Mouse (Mus musculus): ENCODE measurements around the gene Enc1.

Enc1 gene

DNA sequence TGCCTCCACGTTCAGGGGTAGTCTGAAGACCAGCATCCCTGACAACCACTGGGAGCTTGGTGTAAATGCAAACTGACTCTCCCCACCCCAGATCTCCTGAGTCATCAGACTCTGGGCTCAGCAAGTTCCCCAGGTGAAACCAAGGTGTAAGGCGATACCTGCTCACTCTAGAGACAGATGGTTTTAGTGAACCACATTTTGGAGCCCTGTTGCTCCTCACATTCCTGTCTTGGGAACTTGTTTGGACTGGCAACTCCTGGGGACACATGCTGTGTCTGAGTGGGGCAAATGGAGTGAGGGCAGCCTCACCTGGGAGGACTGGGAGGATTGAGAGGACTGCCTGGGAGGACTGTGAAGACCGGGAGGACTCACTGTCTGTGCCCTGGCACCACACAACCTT, 13.1 kb upstream of the Enc1 start:
- WGBS = 95% methylated on average over 3 of the region's 3 CpGs

DNA sequence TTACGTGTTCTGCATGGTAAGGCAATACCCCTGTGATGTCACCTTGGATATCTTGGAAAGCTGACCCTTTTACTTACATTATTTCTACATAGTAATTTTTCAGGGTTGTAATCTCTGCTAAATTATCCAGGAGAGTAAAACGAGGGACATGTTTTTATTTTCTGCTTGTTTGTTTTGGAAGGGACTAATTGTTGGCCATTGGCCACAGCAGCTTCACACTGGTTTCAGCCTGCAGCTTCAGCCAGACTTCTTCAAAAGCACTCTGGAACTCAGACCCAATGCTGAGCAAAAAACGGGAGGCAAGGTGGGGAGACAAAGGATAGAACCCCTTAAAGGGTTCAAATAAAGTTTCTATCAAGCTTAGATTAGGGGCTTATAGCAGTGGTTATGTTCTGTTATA, 10.8 kb upstream of the Enc1 start:
- WGBS = 71% methylated on average over 3 of the region's 3 CpGs

DNA sequence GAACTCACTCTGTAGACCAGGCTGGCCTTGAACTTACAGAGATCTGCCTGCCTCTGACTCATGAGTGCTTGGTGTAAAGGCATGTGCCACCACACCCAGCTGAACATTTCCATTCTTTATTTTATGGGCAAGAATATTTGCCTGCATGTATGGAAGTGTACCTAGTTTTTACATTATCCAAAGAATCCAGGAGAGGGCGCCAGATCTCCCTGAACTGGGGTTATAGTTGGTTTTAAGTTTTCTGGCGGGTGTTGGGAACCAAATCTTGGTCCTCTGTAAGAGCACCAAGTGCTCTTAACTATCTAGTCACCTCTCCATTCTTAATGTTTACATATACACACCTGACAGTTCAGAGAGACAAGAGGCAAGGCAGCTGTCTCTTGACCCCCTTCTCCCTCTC, 7.8 kb upstream of the Enc1 start:
- WGBS = 90% methylated on average over 2 of the region's 2 CpGs

DNA sequence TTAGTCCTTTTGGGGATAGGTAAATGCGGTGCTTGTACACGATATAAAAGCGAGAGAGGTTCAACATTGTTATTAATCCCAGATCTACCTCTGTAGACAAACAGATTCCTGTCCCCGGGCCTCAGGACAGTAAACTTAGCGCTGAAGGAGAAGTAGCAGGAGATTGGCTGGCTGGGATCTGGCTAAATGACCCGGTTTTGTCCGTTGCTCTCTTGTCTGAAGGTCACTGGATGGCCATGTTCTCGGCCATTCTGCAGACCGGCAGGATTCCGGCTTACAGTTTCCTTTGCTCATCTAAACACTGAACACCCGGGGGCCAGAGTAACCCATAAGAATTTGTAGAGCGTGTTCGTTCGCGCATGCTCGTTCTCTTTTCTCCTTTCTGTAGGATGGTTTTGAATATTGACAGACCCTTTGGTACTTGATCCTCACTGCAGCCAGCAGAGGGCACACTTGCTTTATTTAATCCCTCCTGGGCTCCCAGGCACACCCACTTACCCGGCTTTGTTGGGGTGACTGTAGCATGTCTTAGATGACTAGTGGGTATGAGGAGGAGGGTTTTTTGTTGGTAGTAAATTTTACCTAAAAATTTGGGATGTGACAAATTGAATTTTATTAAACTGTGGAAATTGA, 6.0 kb upstream of the Enc1 start:
- 17% methylated on average over 17 of the region's 17 CpGs for WGBS

DNA sequence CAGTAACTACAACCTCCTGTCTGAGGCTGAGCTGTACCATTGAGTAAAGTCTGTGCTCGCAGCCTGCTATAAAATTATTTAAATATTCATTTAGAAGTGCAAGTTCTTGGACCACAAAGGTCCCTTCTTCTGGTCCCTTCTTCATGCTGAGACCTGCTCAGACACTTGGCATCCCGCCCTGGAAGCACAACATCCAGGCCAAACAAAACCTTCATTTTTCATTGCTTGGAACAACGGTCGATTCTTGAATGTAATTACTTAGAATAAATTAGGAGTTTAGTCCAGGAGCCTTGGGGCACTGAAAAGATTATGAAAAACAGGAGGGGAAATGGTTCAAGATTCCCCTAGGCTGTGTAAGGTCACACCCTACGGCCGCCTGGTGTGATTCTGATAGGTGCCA, 5.0 kb upstream of the Enc1 start:
- WGBS = 66% methylated on average over 6 of the region's 6 CpGs

DNA sequence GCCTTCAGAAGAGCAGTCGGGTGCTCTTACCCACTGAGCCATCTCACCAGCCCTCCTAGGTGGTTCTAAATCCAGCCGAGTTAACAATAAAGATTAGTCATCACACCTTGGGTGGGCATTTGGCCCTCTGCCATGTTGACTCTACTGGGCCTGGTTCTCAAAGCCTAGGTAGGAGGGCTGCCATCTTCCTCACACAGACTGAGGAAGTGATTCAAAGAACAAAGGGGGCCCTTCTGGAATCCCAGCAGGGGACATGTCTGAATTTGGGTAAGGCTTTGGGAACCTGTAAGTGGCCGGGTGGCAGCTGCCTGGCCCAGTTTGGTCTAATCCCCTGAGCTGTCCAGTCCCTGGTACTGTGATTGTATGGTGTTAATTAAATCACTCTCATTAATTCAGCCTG, 3.2 kb upstream of the Enc1 start:
- WGBS = 62% methylated on average over 3 of the region's 3 CpGs

DNA sequence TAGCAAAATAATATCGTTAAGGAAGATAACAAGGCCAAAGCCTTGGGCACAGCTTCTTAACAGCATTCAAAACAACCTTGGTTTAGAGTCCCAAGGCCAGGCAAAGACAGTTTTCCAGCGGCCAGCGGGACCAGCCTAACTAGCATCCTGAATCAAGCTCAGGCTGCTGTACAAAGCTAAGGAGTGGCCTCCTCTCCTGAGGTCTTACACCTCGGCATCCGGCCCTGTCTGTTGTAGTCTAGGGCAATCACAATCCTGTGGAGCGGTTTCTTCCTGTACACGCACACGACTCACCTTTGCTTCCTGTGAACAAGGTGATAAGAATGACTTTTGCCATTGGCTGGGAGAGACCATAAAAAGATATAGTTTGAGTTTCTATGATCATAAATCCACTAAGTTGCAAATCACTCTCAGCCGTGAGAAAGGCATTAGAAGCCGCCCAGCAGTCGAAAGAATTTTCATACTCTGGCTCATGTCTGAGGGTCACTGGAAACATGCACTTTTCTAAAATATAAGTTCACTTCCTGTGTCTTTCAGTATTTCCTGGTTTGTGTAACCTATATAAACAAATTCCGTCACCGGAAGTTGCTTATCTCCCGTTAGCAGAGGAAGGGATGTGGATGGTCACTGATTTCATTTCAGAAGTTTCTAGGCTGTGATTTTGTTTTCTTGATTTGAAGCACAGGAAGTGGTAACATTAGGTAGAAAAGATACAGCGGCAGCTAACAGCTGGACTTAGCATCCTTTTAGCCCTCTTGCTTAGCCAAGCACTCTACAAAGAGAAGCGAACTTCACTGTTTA, 2.5 kb upstream of the Enc1 start:
- WGBS = 71% methylated on average over 16 of the region's 16 CpGs

DNA sequence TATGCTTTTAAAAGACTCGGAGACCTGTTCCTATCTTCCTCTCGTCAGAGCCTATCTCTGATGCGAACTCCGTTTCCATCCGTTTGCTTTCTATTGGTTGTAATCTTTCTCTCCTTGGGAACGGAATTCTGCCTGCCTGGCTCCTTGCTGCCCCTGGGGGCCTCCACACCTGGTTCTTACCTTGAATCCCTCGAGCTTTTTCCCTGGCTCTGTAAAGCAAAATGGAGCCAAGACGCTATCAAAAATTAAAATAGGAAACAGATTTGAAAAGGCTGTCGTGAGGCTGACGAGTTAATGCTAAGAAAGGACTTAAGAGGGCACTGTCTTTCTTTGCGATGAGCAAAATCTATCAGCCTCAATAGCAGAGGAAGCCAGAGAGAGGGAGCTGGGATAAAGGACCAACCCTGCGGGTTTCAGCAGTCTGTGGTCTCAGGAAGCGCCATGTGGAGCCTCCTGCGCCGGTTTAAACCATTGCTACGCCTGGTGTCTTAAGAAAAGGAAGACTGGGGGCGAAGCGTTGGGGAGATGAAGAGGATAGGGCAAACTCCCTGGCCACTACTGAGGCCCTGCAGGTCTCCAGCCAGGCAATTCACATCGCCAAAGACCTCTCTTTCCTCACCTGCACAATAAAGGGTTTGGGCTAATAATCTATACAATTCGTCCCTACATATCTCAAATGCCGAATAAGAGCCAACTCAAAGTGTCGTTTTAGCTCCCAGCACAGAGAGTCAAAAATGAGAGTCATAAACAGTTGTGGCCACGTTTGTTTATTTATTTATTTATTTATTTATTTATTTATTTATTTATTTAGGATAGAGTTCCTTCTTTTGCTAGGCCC, 1.3 kb upstream of the Enc1 start:
- whole genome bisulfite sequencing = 7% methylated on average over 23 of the region's 23 CpGs

DNA sequence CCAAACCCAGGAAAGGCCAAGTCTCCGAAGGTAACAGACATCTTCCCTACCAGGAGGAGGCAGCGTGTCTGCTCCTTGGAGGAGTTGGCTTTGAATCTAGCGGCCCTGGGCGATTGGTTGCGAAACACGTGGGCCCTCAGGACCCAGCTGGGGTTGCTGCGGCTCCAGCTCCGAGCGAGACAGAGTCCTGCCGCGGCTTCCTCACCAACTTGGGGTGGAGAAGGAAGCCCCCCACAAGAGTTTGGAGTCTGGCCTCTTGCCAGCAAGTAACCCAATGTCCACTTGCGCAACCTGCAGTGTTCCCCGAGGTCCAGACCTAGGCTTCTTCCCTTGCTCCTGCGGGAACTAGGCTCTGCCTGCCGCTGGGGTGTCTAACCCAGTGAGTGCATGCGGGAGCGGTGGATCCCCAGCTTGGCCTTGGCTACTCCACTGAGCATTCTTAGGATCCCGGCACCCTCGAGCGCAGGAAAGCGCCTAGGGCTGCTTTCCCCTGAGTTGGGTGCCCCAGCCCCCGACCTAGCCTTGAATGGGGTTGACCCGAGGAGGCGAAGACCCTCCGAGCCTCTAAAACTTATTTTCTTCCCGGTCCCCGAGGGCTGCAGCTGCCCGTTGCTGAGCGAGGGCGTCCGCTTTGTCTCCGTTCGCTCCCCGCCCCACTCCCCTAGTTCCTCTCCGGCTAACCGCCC, 483 bp upstream of the Enc1 start:
- WGBS = under 1% methylated on average over 36 of the region's 36 CpGs

DNA sequence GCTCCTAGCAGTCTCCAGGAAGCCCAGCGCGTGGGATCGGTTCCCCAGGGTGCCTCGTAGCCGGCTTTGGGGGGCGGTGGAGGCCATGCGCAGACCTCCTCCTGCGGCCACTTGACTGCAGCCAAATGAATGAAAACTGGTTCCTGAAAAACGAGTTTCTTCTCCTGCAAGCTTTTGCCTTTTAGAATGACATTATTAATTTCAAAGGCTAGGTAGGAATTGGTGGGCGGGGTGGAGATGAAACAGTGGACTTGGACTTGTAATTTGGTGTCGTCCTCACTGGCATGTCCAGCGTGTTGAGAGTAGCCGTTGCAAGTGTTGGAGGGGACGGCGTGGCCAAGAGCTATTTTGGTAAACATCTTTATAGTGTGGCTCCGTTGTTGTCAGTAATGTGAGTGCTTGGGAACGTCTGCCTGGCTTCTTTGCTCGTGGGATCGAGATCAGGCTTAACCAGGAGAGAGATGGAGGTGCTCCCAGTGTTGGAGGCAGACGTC, 929 bp downstream of the Enc1 start:
- 2% methylated on average over 20 of the region's 20 CpGs for WGBS

DNA sequence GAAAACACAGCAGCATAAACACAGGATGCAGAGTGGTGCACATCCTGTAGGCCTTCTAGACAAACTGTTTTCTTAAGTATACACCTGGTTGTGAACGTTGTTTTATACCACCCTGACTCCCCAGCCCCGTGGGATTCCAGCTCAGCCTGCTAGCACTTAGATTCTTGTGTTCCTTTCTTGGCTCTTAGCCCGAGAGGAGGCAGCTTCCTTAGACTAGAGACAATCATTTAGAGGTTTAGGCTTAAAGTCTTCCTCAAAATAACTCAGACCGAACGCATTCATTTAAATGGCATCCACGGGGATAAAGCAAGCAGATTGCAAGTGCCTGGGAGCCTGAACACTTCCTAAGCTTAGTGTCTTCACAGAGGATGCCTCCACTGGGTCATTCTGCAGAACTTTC, 1.8 kb downstream of the Enc1 start:
- WGBS = 13% methylated on average over 6 of the region's 6 CpGs

DNA sequence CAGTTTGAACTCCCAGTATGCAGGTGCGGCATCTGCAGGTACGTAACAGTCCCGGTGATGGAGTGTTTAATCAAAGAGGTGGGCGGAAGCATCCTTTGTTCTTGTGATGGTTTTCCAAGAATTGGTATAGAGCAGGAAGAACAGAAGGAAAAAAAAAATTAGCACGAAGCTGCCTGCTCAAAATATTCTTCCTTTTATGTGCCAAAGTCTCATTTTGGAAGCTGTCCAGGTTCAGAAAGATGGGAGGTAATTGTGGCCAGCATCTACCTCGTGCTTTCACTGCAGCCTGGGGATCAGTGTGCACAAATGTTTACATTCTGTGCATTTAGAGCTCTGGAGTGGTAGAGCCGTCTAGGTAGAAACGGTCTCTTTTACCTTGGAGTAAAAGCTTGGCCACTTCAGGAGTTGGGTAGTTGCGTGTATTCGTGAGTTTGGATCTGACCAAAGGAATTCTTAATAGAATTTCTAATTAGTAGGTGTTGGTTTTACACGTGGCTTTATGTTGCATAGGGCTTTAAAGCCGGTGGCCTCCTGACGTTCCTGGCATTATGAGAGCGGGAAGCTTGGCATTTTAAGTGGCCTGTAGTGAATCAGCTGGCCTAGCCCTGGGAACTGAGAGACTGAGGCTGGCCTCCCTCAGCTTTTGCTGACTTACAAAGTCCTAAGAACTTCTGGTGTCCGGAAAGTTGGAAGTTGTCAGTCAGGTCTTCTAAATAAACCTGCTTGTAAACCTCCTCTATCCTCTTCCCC, 3.2 kb downstream of the Enc1 start:
- 24% methylated on average over 15 of the region's 15 CpGs for WGBS

DNA sequence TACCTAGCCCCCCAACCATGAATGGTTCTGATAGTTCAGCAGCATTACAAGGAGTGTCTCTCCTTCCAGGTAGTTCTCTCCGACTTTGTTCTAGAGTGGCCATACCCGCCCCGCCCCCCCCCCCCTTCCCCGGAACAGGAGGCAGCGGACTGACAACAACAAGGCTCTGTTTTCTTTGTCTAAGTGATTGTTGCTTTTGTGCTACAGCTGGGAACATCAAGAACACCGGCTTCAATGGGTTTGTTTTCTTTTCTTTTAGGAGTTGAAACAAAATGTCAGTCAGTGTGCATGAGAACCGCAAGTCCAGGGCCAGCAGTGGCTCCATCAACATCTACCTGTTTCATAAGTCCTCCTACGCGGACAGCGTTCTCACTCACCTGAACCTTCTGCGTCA, 3.8 kb downstream of the Enc1 start:
- 26% methylated on average over 11 of the region's 11 CpGs for WGBS

DNA sequence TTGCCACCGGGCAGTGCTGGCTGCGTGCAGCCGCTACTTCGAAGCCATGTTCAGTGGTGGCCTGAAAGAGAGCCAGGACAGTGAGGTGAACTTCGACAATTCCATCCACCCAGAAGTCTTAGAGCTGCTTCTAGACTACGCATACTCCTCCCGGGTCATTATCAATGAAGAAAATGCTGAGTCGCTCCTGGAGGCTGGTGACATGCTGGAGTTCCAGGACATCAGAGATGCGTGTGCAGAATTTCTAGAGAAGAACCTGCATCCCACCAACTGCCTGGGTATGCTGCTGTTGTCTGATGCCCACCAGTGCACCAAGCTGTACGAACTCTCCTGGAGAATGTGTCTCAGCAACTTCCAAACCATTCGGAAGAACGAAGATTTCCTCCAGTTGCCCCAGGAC, 4.3 kb downstream of the Enc1 start:
- 38% methylated on average over 12 of the region's 12 CpGs for WGBS

DNA sequence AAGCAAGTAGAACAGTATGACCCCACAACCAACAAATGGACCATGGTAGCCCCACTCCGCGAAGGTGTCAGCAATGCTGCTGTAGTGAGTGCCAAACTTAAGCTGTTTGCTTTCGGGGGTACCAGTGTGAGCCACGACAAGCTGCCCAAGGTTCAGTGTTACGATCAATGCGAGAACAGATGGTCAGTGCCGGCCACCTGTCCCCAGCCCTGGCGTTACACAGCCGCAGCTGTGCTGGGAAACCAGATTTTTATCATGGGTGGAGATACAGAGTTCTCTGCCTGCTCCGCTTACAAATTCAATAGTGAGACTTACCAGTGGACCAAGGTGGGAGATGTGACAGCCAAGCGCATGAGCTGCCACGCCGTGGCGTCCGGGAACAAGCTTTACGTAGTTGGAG, 5.3 kb downstream of the Enc1 start:
- 44% methylated on average over 16 of the region's 16 CpGs for WGBS

DNA sequence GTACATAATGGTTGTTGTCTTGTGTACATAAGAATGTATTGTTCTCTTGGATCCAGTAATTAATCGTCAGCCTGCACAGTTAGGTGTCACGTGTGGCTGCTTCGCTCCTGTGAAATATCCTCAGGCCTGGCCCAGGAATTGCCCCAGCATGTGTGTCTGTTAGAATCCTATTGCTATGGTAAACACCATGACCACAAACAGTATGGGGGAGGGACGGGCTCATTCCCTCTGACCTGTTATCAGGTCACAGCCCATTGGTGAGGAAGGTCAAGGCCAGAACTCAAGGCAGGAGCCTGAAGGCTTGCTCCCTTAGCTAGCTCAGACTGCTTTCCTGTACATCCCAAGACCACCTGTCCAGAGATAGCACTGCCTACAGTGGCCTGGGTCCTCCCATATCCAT, 6.8 kb downstream of the Enc1 start:
- WGBS = 34% methylated on average over 4 of the region's 4 CpGs

DNA sequence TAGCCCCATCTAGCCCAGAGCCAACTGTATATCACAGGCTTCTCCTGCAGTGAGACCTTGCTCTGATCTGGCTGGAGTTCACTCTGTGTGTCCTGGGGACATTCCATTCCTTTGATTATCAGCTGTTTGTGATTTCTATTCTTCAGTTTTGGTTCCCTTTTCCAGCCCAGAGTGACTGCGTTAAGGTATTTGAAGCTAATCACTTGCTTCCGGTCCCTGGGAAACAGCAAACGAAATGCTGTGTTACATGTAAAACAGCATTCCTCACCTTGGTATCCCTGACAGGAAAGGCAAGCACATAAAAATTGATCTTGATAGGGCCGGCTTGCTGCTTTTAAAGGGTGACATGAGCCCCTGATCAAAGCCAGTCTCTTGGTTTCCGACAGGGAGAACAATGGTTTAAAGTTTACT, 8.2 kb downstream of the Enc1 start:
- whole genome bisulfite sequencing = 33% methylated on average over 5 of the region's 5 CpGs

DNA sequence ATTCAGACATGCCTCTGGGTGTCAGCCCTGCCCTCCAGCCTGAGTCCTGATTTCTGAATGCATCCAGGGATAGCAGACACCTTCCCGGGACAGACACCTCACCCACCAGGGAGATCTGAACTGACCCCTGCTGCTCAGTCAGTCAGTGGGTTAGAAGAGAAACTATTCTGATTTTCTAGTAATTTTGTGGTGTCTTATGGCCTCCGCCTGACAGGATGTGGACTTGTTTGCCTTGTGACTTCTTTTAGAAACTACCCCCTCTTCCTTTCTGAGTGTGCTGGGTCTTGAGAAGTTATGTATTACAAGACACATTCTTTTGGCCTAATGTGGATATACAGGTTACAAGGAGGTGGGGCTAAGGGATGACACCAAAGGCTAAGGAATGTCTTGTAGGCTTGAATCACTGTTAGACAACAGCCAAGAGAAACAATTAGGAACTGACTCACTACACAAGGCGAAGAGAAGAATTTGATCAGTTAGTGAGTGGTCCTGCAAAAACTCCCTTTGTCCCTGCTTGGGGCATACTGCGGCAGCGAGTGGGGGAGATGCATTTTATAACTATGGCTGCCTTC, 8.7 kb downstream of the Enc1 start:
- 46% methylated on average over 5 of the region's 5 CpGs for WGBS

DNA sequence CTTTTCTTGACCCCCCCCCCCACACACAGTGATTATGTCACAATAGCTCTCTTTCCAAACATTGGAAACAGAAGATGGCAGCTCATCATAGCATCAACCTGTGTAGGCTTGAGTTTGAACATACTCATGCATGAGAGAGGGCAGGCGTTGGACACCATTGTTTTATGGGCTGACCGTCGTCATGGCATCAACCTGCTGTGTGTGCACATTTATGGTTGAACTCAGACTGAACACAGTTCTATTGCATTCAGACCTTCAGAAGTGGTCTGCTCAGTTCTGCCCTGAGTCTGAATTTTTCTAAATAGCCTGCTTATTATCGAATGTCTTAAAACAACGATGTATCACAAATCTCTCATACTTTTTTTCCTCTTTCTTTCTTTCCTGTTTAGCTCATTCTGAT, 9.2 kb downstream of the Enc1 start:
- 40% methylated on average over 5 of the region's 5 CpGs for WGBS

DNA sequence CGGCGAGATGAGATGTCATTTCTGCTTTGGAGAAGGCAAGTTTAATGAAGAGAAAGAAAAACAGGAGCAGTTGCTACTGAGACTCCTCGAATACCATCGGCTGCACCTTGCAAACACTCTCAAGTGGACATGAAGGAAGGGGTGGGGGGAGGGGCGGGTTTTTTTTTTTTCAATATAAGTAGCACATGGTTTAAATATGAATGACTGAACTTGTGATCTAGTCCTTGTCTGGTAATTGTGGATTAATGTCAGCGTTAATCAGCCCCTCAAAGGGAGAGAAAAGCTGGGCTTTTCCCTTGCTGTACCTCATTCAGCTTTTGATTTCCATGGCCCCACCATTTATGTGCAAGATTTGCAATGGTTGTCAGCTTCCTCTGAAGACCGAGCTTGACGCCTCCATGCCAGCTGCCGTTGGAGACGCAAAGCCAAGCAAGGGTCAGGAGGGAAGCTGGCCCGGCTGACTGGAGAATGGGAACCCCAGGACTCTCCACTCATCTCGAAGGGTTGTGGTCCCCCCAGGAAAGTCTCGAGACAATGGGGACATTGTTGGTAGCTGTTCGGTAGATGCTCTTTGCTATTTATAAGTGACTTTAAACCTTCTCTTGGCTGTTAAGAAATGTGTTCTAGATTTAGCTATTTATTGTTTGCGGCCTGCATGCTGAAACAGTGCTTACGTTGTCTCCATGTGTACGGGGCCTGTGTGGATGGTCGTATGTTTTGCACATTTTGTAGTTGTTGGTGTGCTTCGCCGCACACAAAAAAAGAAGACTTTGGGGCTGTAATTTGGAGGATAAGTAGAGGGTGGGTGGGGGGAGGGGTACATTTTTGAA, 9.9 kb downstream of the Enc1 start:
- 45% methylated on average over 20 of the region's 20 CpGs for WGBS

All from cerebral cortex, adult 2 months (tissue).